Mouse (Mus musculus): Measurements from ENCODE around the gene Prrt2.

Prrt2 gene

GRCm38 (mm10) chr7:127020031-127020430 is 980 bp downstream of the Prrt2 start:
- no peak for DNase-seq (ENCODE audit: low spot score)

GRCm38 (mm10) chr7:127019306-127019960 is 1.6 kb downstream of the Prrt2 start:
- no peak for DNase-seq (ENCODE audit: low spot score)

- DNase-seq (ENCODE audit: low spot score), result no peak
Measured at GRCm38 (mm10) chr7:127018416-127019305, 2.4 kb downstream of the Prrt2 start.

GRCm38 (mm10) chr7:127017950-127018345 is 3.1 kb downstream of the Prrt2 start:
- DNase-seq (ENCODE audit: low spot score), result no peak

GRCm38 (mm10) chr7:127016971-127017949 is 3.8 kb downstream of the Prrt2 start, which contains the start of gene Pagr1a:
Gene Pagr1a (minus strand): TSS chr7:127017352.
- DNase-seq (ENCODE audit: low spot score), result peak; percentile 97

GRCm38 (mm10) chr7:127016486-127016938 is 4.5 kb downstream of the Prrt2 start:
- DNase-seq (ENCODE audit: low spot score), result no peak

- no peak for DNase-seq (ENCODE audit: low spot score)
Measured at GRCm38 (mm10) chr7:127016481-127016485, 4.7 kb downstream of the Prrt2 start, which contains the start of gene Pagr1b. Gene Pagr1b (minus strand): TSS chr7:127016484.

- no peak for DNase-seq (ENCODE audit: low spot score)
Measured at GRCm38 (mm10) chr7:127016081-127016480, 4.9 kb downstream of the Prrt2 start.

GRCm38 (mm10) chr7:127014993-127015392 is 6.0 kb downstream of the Prrt2 start:
- DNase-seq (ENCODE audit: low spot score), result no peak

GRCm38 (mm10) chr7:127014320-127014719 is 6.7 kb downstream of the Prrt2 start, which contains the start of gene Mvp:
Gene Mvp (minus strand): TSS chr7:127014621.
- DNase-seq (ENCODE audit: low spot score), result peak; percentile 76

- DNase-seq (ENCODE audit: low spot score), result no peak
Measured at GRCm38 (mm10) chr7:127013385-127013784, 7.6 kb downstream of the Prrt2 start.

GRCm38 (mm10) chr7:127012845-127013244 is 8.2 kb downstream of the Prrt2 start:
- no peak for DNase-seq (ENCODE audit: low spot score)

- DNase-seq (ENCODE audit: low spot score), result no peak
Measured at GRCm38 (mm10) chr7:127012374-127012773, 8.6 kb downstream of the Prrt2 start.

- no peak for DNase-seq (ENCODE audit: low spot score)
Measured at GRCm38 (mm10) chr7:127011717-127012116, 9.3 kb downstream of the Prrt2 start.

- DNase-seq (ENCODE audit: low spot score), result no peak
Measured at GRCm38 (mm10) chr7:127011051-127011450, 10.0 kb downstream of the Prrt2 start.

- DNase-seq (ENCODE audit: low spot score), result no peak
Measured at GRCm38 (mm10) chr7:127009307-127010085, 11.5 kb downstream of the Prrt2 start.

GRCm38 (mm10) chr7:127008239-127009019 is 12.6 kb downstream of the Prrt2 start:
- no peak for DNase-seq (ENCODE audit: low spot score)

- DNase-seq (ENCODE audit: low spot score), result no peak
Measured at GRCm38 (mm10) chr7:127007313-127008024, 13.5 kb downstream of the Prrt2 start.

GRCm38 (mm10) chr7:127004122-127004875 is 16.7 kb downstream of the Prrt2 start:
- no peak for DNase-seq (ENCODE audit: low spot score)

GRCm38 (mm10) chr7:127003620-127004019 is 17.4 kb downstream of the Prrt2 start:
- no peak for DNase-seq (ENCODE audit: low spot score)
